Mouse (Mus musculus) heart, postnatal 0 days (tissue): ENCODE measurements around the gene Dnajb8.

Source experiments
- CTCF ChIP-seq: IDR thresholded peaks from 2 replicates; pipeline ENCODE4 v1.5.1; 2016; ENCODE audit warnings: antibody characterized with exemption, control low read depth, low read depth
- EP300 ChIP-seq: IDR thresholded peaks from 2 replicates; pipeline ENCODE4 v1.6.1; 2016; ENCODE audit warnings: antibody characterized with exemption, low read depth

- no peak for TF ChIP-seq CTCF
- TF ChIP-seq EP300, result no peak
Measured at GRCm38 (mm10) chr6:88301234-88301633, 79.2 kb downstream of the Dnajb8 start.
